ENCODE assay signal across 17 mouse cellular contexts in the genomic region with DNA sequence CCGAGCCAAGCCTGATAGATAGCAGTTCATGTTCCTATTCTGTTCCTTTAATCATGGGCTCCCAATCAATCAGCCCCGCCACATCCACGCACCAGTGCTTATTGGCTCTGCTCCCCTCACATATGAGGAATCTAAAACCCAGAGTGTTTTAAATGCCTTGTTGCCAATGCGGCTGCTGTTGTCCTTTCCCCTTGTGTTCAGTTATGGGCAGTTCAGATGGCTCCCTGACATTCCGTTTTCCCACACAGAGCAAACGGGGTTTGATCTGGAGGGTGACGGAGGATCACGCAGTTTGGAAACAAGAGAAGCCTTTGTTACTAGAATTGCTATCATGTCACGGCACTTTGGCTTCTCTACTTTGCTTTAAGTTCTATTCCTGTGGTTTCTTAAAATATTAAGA.
"Had no signal": no experiment of that assay in that cellular context is flagged by ENCODE, and none has a peak within 500 bp of the region (broad histone marks: within the 10 kb centered on the region; RNA-seq: fewer than 3 reads in every experiment).

No protein-coding gene starts in this region.

- H3K27ac ChIP-seq: intestine, embryonic 15.5 days; left cerebral cortex, adult 2 months; limb, embryonic 13.5 days; liver, embryonic 15.5 days; midbrain, embryonic 10.5 days; neural tube, embryonic 12.5 days had no signal

- H3K4me3 ChIP-seq: intestine, embryonic 15.5 days; left cerebral cortex, adult 2 months; limb, embryonic 13.5 days; liver, embryonic 15.5 days; midbrain, embryonic 10.5 days; myocyte; neural tube, embryonic 12.5 days had no signal

- H3K27me3 ChIP-seq: intestine, embryonic 15.5 days; limb, embryonic 13.5 days; liver, embryonic 15.5 days; neural tube, embryonic 12.5 days had no signal

- H3K9ac ChIP-seq: intestine, embryonic 15.5 days; limb, embryonic 13.5 days; liver, embryonic 15.5 days; neural tube, embryonic 12.5 days had no signal

- ATAC-seq: intestine, embryonic 15.5 days had no signal

- H3K36me3 ChIP-seq: intestine, embryonic 15.5 days; limb, embryonic 13.5 days; liver, embryonic 15.5 days; midbrain, embryonic 10.5 days; neural tube, embryonic 12.5 days had no signal

- DNase-seq: kidney, adult 2 months; kidney, postnatal 25 days; lung, postnatal 14 days; midbrain, embryonic 14.5 days; retina, postnatal 1 day; right cerebral cortex, postnatal 4 days; spleen, adult 18-20 months; thymus, adult 2 months; thymus, postnatal 25 days had no signal

- H3K9me3 ChIP-seq: intestine, embryonic 15.5 days; limb, embryonic 13.5 days; liver, embryonic 15.5 days; midbrain, embryonic 10.5 days; neural tube, embryonic 12.5 days had no signal

- H3K4me1 ChIP-seq: intestine, embryonic 15.5 days; liver, embryonic 15.5 days; midbrain, embryonic 10.5 days; neural tube, embryonic 12.5 days had no signal

- H3K4me2 ChIP-seq: intestine, embryonic 15.5 days; limb, embryonic 13.5 days; liver, embryonic 11.5 days; liver, embryonic 15.5 days; neural tube, embryonic 12.5 days had no signal
